Mouse (Mus musculus) erythroblast, embryonic 14.5 days (primary cell): ENCODE data around the gene Banp. TPM values are rescaled to one million over a fixed set of nuclear protein-coding genes. Genes with fewer than 3 reads are reported as not detected.

Source experiments
- H3K27me3 ChIP-seq: 2 replicates; pipeline ENCODE4 v1.6.1; 2012; ENCODE audit warnings: inconsistent platforms; ENCODE audit not compliant: control insufficient read depth
- H3K36me3 ChIP-seq: 2 replicates; pipeline ENCODE4 v1.6.1; 2012; ENCODE audit warnings: mild to moderate bottlenecking, inconsistent platforms; ENCODE audit not compliant: control insufficient read depth
- H3K4me1 ChIP-seq: 2 replicates; pipeline ENCODE4 v1.6.1; 2012; ENCODE audit warnings: inconsistent platforms; ENCODE audit not compliant: control insufficient read depth
- H3K4me3 ChIP-seq: replicated peaks from 2 replicates; pipeline ENCODE3; 2012; ENCODE audit warnings: moderate library complexity, mild to moderate bottlenecking, inconsistent platforms
- H3K9me3 ChIP-seq: 2 replicates; pipeline ENCODE4 v1.6.1; 2012; ENCODE audit warnings: low read length, inconsistent platforms, mixed read lengths; ENCODE audit not compliant: control insufficient read depth
- GATA1 ChIP-seq: IDR thresholded peaks from 2 replicates; pipeline ENCODE4 v1.6.1; 2012; ENCODE audit warnings: low read length, inconsistent platforms, mixed read lengths
- TAL1 ChIP-seq: IDR thresholded peaks from 3 replicates; pipeline ENCODE4 v1.6.1; 2012; ENCODE audit warnings: low read length, inconsistent platforms, mixed read lengths
- polyA plus RNA-seq: library from polyadenylated mRNA; stranded (reverse); fragments of >175 nt; gene quantifications from 2 replicates; pipeline ENCODE4 v1.2.3, GENCODE M21; 2012

Gene Banp
- polyA plus RNA-seq, 1 experiment: 8.0 TPM

DNA sequence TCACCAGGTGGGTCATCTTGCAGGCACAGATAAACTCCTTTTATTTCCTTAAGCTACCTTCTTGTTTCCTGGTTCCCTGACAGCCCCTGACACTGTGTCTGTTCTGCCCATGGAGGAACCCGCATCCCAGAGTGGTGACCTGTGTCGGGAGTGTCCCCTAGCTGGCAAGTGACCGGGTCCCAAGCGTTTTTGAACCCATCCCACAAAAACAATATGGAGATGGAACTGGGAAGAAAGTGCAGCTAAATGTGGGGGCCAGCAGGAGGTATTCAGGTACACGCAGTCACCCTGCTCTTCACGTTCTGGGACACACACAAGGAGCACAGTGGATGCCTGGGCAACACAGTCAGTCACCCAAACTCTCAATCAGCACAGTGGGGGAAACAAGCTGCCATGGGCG lies 3.2 kb upstream of the Banp start:
- peak overlapping the region; percentile 72 for H3K4me3 ChIP-seq
- no peaks in the 10 kb centered on the region for H3K9me3 ChIP-seq
- TF ChIP-seq GATA1 (no peak), TAL1 (no peak)
- H3K27me3 ChIP-seq: no peaks in the 10 kb centered on the region
- no peaks in the 10 kb centered on the region for H3K36me3 ChIP-seq
- H3K4me1 ChIP-seq: peaks cover 71% of the 10 kb centered on the region

GRCm38 (mm10) chr8:121947047-121947752 lies 2.4 kb upstream of the Banp start:
- TF ChIP-seq TAL1 (no peak), GATA1 (no peak)
- peaks cover 2% of the 10 kb centered on the region for H3K36me3 ChIP-seq
- H3K4me1 ChIP-seq: peaks cover 73% of the 10 kb centered on the region
- H3K9me3 ChIP-seq: no peaks in the 10 kb centered on the region
- H3K4me3 ChIP-seq: peak overlapping the region; percentile 72
- H3K27me3 ChIP-seq: no peaks in the 10 kb centered on the region

DNA sequence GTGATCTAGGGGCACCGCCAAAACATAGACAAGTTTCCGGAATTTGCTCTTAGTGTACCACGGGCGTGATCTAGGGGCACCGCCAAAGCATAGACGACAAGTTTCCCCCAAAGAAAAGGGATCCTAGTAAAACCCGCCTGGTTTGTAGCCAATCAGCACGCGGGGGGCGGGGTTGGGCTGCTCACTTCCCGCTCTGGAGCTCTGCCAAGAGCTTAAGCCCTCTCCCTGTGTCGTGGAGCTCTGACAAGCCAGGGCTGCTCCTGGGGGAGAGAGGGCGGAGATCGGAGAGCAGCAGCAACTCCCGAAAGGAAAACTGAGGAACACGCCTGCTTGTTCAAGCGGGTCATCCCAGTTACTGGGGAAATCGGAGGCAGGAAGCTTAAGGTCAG lies 1.8 kb upstream of the Banp start:
- TF ChIP-seq TAL1 (no peak), GATA1 (no peak)
- no peaks in the 10 kb centered on the region for H3K9me3 ChIP-seq
- no peaks in the 10 kb centered on the region for H3K27me3 ChIP-seq
- H3K4me3 ChIP-seq: peak overlapping the region; percentile 72
- H3K36me3 ChIP-seq: peaks cover 7% of the 10 kb centered on the region
- H3K4me1 ChIP-seq: peaks cover 77% of the 10 kb centered on the region

DNA sequence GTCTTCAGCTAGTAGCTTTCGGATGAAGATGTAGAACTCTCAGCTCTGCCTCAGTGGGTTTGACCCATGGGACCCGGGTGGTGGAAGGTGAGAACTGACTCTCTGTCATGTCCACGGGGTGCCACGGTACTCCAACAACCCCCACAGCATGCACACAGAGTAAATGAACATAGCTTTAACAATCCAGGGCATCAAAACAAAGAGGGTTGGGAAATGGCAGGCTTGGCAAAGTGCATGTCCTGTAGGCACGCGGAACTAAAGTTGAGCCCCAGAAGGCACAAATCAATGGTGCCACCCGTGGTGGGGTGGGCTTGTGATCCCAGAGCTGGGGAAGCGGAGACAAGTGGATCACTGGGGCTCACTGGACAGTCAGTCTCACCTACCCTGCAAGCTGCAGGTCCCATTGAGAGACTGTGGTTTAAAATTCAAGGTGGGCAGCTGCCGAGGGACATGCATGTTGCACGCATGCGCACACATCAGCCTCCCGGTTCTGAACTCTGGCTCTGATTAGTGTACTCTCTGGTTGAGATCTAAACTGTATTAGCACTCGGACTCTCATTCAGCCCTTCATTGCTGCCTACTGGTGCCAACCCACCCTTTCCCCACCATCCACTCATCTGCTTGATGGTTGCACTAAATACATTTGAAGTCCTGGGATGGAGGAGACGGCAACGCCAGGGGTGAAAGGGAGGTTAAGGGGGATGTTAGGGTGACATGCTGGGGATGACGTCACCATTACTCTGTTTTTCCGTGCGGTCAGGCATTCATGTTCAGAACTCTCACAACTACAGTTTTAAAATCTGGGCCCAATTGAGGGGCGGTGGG lies 1.0 kb upstream of the Banp start:
- peak overlapping the region; percentile 72 for H3K4me3 ChIP-seq
- peaks cover 15% of the 10 kb centered on the region for H3K36me3 ChIP-seq
- peaks cover 77% of the 10 kb centered on the region for H3K4me1 ChIP-seq
- no peaks in the 10 kb centered on the region for H3K27me3 ChIP-seq
- no peak for TF ChIP-seq TAL1
- TF ChIP-seq GATA1: no peak
- no peaks in the 10 kb centered on the region for H3K9me3 ChIP-seq

- peaks cover 31% of the 10 kb centered on the region for H3K36me3 ChIP-seq
- no peaks in the 10 kb centered on the region for H3K9me3 ChIP-seq
- no peaks in the 10 kb centered on the region for H3K27me3 ChIP-seq
- TF ChIP-seq GATA1: peak; percentile 9; the same call in 1 of the 2 replicates
- no peak for TF ChIP-seq TAL1
- H3K4me3 ChIP-seq: peak overlapping the region; percentile 89
- peaks cover 85% of the 10 kb centered on the region for H3K4me1 ChIP-seq
Observed at GRCm38 (mm10) chr8:121949941-121950748, 595 bp downstream of the Banp start.

DNA sequence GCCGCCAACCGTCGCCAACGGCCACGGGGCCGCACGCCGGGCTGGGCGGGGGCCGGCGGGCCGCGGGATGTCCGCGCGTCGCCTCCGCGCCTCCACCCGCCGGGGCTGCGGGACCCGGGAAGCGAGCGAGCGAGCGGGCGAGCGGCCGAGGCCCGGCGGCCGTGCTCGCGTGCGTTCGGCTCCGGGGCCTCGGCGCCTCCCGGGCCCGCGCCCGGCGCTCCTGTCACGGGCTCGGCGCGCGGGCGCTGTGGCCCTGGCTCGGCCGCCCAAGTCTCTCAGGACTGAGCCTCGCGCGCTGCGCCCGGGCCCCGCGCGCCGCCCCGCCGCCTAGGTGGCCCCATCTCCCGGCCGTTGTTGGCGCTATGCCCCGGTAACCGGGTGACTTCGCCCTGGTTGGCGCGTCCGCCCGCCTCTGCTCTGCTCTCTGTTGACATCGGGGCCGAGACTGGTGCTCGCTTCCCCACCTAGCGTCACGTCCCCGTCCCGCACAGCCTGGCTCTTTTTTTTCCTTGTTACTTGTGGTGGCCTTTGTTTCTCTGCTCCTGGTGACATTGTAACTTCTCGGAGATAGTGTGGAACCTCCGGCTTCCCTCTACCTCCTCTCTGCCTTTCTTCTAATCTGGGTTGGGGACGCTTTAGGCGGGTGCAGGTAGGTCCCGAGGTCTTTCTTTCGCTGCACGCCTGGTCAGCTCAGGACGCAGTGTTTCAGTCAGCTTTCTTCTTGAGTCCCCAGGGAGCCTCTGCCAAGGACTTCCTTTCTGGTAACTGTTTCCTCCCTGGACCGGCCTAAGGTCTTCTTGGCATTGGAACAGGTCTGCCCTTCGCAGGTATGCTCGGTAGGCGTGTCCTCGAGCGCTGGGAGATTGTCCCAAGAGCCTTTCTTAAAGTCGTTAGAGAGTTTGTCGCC lies 1.5 kb downstream of the Banp start:
- Histone ChIP-seq H3K9me3 (no peaks in the 10 kb centered on the region), H3K4me3 (peak overlapping the region; percentile 89), H3K27me3 (no peaks in the 10 kb centered on the region), H3K4me1 (peaks cover 89% of the 10 kb centered on the region), H3K36me3 (peaks cover 40% of the 10 kb centered on the region)
- TF ChIP-seq GATA1: no peak
- no peak for TF ChIP-seq TAL1

GRCm38 (mm10) chr8:121951656-121952009 lies 2.1 kb downstream of the Banp start:
- no peaks in the 10 kb centered on the region for H3K27me3 ChIP-seq
- H3K4me3 ChIP-seq: peak overlapping the region; percentile 89
- peaks cover 89% of the 10 kb centered on the region for H3K4me1 ChIP-seq
- peaks cover 46% of the 10 kb centered on the region for H3K36me3 ChIP-seq
- TF ChIP-seq TAL1 (no peak), GATA1 (no peak)
- no peaks in the 10 kb centered on the region for H3K9me3 ChIP-seq

DNA sequence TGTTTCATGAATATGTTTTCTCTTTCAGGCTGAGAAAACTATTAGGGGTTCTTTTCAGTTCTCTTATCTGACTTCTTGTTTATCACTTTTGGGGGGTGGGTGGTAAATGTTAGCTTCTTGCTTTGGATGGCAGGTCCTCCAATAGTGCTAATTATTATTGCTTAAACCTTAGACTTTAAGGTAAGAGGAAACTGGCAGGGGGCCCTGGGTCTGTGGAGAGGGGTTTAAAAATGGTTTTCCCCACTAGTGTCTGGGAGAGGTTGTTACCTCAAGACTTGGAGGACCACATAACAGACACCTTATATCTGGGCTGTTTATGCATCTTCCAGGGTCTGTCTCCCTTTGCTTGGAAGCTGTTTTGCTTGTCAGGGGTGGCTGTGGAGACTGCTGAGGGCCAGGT lies 2.6 kb downstream of the Banp start:
- Histone ChIP-seq H3K36me3 (peaks cover 51% of the 10 kb centered on the region), H3K4me3 (peak overlapping the region; percentile 89), H3K4me1 (peaks cover 87% of the 10 kb centered on the region), H3K9me3 (no peaks in the 10 kb centered on the region), H3K27me3 (no peaks in the 10 kb centered on the region)
- TF ChIP-seq TAL1: no peak
- TF ChIP-seq GATA1: no peak
